Mouse (Mus musculus) cerebellum, adult 9-11 months (tissue): Measurements from ENCODE around the gene Ttc9.

ENCODE experiments used
- DNase-seq: peaks from one replicate; pipeline ENCODE4 v3.0.0; 2022

Gene Ttc9

DNA sequence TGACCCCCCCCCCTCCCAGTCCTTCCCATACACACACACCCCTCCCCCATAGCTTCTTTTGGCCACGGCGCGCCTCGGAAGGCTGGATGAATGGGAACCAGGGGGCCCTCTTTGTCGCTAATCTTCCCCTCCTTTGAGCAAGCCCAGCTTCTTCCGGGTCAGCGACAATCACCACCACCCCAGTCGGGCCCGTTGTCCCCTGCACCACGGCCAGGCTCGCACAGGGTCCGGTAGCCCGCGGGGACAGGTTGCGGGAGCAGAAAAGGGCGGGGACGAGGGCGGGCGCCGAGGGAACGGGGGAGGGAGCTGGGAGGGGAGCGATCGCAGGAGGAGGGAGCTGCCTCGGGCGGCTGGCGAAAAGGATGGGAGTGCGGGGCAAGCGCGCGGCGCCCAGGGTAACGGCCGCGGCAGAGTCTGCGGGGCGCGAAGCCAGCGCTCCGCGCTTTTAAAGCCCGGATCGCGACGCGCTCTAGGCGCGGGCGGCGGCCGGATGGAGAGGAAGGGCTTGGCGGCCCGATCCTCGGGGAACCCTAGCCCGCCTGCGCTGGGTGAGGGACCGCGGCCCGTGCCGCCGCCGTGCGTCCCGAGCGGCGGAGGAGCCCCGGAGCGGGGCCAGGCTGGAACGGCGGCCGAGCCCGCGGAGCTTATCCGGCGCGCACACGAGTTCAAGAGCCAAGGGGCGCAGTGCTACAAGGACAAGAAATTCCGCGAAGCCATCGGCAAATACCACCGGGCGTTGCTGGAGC, at the start of gene Ttc9:
Gene Ttc9 (plus strand): TSS at position 335 of the 746 bp plus-strand sequence.
- DNase-seq = peak; percentile 79

- DNase-seq = peak; percentile 96
Measured at GRCm38 (mm10) chr12:81594902-81595671, 36.0 kb upstream of the Ttc9 start, which contains the start of gene Med6. Gene Med6 (minus strand): TSS chr12:81595008.

DNA sequence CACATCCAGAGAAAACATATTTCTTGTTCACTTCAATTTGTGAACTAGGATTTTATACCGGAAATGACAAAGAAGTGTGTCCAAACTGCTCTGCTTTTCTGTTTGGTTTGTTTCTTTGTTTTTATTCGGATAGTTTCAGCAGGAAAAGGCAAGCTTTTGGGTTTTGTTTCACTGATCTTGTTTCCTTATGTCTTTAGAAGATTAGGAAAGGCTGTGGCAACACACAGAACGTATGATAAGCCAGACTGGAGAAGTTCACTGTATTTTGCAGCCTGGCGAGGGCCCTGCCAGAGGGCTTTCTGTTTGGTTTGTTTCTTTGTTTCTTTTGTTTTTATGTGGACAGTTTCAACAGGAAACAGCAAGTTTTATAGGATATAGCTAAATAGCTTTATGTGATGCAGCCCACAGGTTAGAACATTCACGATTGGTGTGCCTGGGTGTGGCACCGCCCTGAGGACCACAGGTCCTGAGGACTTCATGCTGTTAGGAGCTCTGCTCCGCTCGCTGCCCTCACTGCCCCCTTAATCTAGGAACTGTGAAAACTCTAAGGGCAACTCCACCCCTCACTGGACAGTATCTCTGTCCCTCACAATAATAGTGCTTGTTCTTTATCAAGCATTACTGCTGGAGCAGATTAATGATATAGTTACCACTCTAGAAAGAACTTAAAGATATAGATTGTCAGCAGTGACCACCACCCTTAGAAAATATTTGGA, 34.3 kb upstream of the Ttc9 start:
- no peak for DNase-seq

DNA sequence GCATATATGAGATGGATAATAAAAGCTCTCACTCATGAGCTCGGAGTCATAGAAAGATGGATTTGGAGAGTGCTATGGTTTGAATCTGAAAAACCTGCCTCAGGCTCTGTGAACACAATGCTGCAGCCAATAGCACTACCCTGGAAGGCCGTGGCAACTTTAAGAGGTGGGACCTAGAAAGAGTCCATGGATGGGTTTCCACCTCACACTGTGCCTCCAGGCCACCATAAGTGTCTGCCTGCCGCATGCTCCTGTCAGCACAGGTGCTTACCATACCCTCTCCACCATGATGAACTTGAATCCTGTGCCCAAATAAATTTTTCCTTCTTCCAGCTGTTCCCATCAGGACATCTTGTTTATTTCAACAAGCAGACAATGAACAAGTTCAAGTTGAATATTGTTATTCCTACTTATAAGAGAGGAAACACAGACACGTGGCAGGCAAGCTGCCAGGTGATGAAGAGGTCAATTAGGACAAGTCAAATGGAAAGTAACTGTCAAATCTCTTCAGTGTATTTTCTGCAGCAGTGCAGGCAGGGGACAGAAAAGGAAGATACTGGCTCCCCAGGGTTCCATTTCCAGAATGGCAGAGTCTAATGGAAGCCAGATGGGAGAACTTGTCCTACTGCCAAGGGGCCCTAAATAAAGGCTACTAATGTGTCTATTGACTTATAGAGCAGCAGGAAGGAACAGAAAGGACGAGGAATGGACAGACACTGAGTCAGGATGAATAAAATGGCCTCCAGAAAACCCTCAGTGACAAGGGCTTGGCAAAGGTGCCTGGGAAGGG, 25.9 kb upstream of the Ttc9 start:
- no peak for DNase-seq

DNA sequence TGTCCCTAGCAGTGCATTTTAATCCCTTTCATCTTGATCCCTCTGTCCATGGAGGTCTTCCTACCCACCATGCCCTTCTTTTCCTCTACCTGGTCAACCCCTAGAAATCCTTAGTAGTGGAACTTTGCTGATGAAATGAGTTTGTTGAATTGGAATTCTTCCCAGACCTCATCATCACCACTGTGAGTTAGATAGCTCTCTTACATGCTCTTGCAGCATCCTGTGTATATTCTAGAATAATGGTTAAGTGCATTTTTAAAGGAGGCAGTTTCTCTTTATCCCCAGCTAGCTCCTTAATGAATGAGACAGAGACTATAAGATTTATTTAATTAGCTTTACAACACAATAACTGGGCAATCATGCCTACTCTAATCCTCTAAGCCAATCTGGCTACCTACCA, 21.6 kb upstream of the Ttc9 start:
- DNase-seq = no peak

- no peak for DNase-seq
Measured at GRCm38 (mm10) chr12:81615807-81616206, 15.2 kb upstream of the Ttc9 start.

- no peak for DNase-seq
Measured at GRCm38 (mm10) chr12:81616980-81617379, 14.1 kb upstream of the Ttc9 start.

DNA sequence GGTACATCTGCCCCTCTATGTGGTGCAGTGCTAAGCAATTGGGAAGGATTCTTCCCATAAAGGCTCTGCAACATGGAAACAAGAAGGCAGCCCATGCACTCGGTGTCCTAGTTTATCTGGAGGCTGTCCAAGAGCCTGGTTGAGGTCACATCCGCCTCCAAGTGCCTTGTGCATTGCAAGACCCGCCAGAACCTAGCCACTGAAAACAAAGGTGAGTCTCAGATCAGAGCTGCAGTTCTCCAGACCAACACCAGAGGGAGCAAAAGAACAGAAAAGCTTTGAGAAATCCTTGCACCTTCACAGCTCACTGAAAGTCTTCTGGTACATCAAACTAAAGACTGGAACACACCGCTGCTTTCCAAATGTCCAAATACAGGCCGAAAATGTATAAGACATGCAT, 11.7 kb upstream of the Ttc9 start:
- DNase-seq = peak; percentile 83

- DNase-seq = no peak
Measured at GRCm38 (mm10) chr12:81623377-81623776, 7.7 kb upstream of the Ttc9 start.

GRCm38 (mm10) chr12:81626226-81626861, 4.7 kb upstream of the Ttc9 start:
- DNase-seq = peak; percentile 75

- DNase-seq = no peak
Measured at GRCm38 (mm10) chr12:81627426-81627825, 3.6 kb upstream of the Ttc9 start.

DNA sequence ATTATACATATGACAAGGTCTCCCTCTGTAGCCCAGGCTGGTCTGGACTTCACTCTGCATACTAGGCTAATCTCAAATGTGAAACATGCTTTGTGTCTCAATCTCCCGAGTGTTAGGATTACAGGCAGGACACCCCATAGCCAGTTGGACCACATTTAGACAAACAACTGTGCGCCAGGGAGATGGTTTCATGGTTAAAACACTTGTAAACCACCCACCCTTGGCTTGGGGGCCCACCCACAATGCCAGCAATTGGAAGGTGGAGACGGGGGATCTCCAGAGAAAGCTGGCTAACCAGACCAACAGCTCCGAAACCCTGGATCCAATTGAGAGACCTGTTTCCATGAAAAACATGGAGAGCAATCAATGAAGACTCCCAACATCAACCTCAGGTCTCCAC, 3.0 kb upstream of the Ttc9 start:
- DNase-seq = no peak

- DNase-seq = peak; percentile 86
Measured at GRCm38 (mm10) chr12:81630520-81630914, 532 bp upstream of the Ttc9 start.

GRCm38 (mm10) chr12:81631661-81632401, 782 bp downstream of the Ttc9 start:
- DNase-seq = peak; percentile 72

DNA sequence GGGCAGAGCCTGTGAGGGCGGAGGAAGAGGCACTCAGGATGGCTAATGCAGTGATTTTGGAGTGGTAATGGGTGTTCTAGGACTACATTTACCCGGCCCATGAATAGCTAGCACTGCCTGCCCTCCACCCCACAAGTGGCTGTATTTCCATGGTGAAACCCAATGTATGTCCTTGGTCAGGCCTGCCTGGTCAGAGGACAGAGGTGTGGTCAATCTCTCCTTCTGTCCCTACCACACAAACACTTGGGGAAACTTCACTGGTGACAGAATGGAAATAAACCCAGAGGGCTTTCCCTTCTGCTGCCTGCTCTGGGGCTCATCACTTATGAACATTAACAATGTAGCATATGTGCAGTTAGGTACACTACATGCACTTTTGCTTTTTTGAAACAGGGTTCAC, 2.2 kb downstream of the Ttc9 start:
- DNase-seq = no peak

DNA sequence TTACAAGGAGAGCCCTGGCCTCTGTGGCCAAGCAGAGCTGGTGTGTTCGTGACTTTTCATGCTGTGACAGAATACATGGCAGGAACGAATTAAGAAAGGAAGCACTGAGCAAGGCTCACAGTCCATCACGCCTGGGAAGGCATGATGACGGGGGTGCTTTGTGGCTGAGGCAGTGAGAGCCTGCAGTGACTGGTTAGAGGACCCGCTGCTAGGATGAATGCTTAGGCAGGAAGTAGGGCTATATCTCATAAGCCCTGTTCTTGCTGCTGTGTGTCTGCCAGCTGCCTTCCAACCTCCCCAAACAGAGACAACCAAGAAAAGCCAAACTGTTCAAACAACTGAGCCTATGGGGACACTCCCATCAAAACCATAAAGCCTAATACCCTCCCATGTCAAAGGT, 9.6 kb downstream of the Ttc9 start:
- DNase-seq = no peak

DNA sequence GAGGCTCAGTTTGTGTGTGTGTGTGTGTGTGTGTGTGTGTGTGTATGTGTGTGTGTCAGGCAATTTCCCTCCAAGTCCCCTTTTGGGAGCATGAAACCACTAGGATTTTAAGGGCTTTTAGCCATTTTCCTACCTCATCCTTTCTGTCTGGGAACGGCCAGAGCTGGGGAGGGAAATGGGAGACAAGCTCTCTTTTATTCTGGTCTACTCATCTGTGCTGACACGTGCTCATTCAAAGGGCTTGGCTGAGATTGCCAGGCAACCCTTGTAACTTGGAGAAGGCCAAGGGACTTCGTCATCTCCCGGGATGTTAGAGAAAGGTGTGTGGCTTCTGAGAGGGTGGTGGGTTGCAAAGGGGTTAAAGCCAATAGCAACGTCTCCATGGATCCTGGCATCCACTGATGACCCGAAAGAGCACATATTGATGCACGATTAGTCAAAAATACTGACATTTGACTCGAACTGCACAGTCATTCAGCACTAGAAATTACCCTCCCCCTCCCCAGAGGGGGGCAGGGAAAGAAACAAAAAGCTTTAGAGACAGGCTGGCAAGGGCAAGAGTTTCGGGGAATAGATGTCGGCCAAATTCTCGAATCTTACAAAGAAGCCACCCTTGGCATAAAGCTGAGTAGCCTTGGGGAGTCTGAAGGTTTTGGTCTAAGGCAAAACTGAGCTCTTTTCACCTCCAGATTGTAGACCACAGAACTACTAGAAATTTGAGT, 11.5 kb downstream of the Ttc9 start:
- no peak for DNase-seq

DNA sequence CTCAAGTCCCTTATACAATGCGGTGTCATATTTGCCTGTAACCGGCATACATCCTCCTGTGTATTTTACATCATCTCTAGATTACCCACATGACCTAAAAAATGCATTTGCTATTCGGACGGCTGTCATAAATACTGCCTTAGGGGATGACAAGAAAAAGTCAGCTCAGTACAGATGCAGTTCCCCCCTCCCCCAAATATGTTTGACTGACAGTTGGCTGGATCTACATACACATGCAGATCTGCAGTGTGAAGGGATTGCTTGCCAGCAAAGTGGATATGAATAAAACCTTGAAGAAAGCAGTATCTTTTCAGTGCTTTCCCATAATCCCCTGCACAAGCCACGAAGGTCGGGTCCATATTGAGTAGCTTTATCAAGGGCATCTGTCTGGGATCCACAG, 15.8 kb downstream of the Ttc9 start:
- no peak for DNase-seq

DNA sequence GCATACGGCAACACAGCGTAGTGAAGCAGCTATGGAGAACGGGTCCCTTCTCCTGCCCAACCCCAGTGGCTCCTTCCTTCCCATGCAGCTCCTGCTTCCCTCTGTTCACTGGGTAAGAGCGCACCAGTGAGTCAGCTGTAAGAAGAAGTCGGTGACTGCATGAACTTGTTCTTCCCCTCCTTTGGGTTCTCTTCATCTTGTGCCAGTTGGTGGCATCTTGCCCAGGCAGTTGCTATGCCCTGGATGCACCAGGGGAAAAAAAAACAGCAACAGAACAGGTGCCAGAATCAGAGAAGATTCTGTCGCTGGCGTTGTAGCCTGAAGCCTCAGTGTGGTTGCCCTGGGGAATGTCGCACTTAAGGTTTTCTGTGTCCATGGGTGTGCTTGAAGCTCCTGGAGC, 22.3 kb downstream of the Ttc9 start:
- DNase-seq = peak; percentile 52

GRCm38 (mm10) chr12:81657321-81657720, 26.3 kb downstream of the Ttc9 start:
- DNase-seq = peak; percentile 63

- DNase-seq = no peak
Measured at GRCm38 (mm10) chr12:81658086-81658485, 27.0 kb downstream of the Ttc9 start.
